Mouse (Mus musculus): ENCODE data around the gene Pip4k2b.
A peak's percentile ranks its signal among the peaks of the same experiment; 100 is the strongest.

Gene Pip4k2b

DNA sequence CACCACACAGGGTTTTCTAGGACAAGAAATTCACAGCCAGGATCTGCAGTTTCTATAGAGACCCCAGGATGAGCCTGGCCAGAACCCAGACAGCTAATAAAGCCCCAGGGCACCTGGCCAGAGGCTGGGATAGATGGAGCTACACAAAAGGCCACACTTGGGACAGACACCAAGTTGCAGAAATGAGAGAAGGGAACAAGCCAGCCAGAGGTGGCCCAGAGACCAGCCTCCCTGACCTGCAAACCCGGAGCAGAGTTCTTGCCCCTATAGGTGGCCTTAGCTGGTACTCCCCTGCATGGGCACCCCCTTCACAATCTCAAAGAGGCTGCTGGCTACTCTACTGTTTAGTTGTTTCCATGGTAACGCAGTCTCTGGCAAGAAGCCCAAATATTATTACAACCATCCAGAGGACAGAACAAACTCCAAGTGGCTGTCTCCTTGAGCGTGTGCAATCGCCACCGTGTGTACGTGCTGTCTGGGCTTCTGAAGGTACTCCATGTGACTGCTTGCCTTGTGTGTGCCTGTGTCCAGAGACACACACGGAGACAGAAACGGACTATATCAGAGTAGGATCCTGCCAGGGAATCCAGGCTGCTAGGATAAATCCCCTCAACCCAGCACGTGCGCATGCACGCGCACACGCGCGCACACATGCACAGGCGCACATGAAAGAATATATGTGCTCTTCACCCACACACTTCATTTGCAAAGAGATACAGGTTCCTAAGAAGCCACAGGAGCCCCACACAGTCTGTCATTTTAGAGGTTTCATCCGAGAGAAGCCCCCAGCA, 49.4 kb downstream of the Pip4k2b start:
- DNase-seq (ENCODE audit: low read depth, low spot score) = peak; percentile 46

DNA sequence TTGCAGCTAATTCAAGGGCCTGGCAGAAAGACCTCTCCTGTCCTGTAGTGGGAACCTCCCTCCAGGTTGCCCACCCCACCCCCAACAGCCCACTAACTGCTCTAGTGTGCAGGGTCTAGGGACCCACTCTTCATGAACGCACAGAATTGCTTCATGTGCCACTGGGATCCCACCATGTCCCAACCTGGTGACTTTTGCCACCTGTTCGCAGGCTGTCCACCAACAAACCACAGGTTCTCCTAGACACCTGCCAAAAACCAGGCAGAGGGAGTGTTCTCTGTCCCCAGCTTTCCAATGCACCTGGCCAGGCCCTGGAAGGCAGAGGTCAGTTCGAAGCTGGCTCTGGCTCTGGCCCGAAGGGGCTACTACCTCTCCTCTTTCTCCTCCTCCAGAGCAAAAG, 50.1 kb downstream of the Pip4k2b start:
- DNase-seq (ENCODE audit: low read depth, low spot score) = no peak

DNA sequence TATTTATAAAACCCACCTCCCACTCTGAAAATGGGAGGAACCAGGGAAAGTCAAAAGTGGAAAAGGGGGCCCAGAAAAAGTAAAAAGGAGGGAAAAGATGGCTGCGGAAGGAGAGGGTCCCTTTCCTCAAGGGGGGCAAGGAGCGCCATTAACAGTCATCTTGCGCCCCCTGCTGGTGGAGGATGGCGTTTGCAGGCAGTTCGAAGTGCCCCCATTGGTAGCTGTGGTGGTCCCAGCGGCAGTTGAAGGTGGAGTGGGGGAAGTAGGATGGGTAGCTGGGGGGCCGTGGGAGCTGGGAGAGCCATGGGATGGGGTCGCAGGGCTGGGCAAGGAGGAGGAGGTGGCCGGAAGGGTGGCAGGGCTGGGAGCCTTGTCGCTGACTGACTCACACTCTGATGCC, 54.6 kb downstream of the Pip4k2b start:
- DNase-seq (ENCODE audit: low read depth, low spot score) = peak; percentile 72

DNA sequence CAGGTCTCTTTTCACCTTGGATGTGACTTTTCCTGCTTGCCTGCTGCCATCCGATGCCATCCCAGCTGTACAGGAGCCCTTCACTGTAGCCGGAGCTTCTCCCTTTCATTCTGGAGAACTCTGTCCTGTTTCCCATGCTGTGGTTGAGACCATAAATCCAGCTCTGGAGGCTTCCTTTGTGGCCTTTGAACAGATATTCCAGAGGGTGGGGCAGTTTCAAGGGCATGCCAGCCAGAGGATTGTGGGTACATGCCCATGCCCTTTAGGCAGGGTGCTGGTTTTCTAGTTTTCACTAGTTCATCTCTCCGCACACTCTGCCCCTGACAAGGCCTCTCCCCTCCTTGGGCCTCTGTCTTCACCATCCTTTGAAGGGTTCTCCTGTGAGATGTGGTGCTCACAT, 57.4 kb downstream of the Pip4k2b start:
- no peak for DNase-seq (ENCODE audit: low read depth, low spot score)

DNA sequence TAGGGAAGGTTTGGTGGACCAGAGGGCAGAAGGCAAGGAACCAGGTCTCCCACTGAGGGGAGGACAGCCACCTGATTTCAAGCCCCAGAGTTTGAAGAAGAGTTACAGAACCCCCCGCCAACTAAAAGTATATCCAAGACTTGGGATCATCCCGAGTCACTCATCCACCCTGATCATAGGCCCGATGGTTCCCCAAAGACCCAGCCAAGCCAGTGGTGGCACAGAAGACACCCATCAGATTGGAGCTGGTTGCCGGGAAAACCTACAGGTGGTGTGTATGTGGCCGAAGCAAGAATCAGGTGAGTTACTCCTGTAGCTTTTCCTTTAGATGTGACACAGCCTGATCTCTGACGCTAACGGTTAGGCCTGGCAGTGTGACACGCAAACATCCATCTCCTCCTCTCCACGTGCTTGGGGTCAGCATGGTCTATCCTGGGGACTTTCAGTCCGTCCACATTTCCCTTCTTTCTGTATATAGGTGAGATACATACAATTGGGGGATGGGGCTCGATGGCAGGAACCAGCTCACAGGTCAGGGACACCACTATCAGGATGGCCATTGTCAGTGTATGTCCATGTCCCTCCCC, 58.1 kb downstream of the Pip4k2b start:
- no peak for DNase-seq (ENCODE audit: low read depth, low spot score)

DNA sequence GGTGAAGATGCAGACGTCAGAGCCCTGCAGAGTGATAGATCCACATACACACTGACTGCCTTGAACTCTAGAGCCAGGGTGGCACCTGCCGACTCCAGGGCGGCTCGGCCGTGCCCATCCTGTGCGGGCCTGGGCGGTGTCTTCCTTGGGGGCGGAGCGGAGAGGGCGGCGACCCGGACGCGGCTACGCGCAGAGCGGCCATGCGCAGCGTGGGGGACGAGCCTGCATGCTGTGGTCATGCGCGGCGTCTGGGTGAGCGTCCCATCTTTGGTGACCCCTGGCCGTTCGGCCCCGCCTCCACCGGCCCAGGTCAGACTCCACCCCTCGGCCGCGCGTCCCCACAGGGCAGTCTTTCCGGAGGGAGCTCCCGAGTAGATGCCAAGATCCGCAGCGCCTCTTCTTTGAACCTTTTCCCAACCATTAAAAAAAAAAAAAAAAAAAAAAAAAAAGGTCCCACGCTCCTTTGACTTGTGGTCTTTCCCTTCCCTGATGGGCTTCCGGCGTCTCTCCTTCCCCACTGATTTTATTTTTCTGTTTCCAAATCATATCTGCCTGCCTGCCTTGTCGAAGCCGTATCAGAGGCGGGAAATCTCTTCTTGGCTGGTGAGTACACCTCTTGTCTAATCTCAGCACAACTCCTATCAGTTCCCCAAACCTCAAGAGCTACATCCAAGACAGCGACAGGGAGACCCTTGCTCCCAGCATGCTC, 58.7 kb downstream of the Pip4k2b start, which contains the start of gene Cisd3:
TSS of gene Cisd3 (plus strand) at position 214 of the 709 bp plus-strand sequence.
- peak; percentile 67 for DNase-seq (ENCODE audit: low read depth, low spot score)

DNA sequence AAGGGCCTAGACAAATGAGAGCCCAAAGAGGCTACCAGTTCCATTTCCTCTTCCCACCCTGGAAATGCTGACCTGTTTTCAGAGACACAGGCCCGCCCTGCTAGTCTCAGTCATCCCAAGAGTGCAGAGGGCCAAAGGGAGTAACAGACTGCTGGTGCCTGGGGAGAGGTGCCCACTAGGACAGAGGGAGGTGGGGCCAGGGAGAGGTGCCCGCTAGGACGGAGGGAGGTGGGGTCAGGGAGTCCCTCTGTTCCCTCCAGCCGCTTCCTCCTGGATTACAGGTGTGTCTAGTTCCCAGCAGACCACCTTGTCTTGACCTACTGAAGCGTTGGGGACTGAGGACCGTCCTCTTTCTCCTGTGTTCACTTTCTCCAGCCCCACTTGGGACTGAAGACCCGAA, 59.7 kb downstream of the Pip4k2b start:
- DNase-seq (ENCODE audit: low read depth, low spot score) = no peak

DNA sequence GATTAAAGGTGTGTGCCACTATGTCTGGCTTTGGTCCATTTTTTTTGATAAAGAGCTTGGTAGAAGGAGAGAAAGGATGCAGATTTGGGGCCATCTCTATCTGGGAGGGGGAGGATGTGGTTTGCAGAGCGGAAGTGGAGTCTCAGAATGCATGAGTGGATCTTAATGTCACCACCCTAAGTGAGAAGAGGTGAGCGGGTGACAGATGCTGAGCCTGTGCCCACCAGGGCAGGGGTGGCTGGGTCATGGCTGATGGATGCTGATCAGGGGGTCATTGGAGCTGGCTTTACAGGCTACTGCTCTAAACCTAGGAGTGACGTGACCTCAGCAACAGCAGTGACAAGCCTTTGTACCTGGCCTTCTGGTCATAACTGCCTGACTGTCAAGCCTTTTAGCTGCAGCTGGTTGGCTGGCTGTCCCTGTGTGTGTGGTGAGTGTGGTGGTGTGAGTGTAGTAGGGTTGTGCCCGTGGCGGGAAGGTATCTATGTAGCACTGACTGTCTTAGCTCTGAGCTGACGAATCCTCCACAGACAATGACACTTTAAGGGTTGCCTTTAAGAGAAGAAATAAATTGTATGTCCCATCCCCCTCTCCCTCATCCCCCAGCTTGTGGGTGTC, 60.3 kb downstream of the Pip4k2b start:
- no peak for DNase-seq (ENCODE audit: low read depth, low spot score)

DNA sequence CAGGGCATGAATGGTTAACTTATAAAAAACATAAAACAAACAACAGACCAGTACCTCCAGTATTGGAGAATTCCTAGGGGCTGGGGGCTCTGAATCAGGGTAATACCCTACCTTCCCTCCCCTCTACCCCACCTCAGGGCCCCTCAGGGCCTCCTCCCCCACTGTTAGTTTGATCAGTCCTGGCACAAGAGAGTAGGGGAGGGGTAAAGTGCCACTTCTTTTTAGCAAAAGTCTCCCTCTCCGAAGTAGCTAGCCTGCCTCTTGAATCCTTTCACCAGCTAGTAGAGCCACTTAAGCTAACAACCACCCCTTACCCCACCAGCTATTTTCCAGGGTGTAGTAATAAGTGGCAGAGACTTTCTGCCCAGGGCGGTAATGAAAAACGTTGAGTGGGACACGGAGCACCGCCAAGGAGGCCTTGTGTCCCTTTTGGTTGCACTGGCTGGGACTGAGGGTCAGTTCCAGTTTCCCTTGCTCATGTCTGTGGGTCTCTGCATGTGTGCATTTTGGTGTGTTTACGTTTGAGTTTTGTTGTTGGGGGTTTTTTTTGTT, 61.9 kb downstream of the Pip4k2b start:
- no peak for DNase-seq (ENCODE audit: low read depth, low spot score)

DNA sequence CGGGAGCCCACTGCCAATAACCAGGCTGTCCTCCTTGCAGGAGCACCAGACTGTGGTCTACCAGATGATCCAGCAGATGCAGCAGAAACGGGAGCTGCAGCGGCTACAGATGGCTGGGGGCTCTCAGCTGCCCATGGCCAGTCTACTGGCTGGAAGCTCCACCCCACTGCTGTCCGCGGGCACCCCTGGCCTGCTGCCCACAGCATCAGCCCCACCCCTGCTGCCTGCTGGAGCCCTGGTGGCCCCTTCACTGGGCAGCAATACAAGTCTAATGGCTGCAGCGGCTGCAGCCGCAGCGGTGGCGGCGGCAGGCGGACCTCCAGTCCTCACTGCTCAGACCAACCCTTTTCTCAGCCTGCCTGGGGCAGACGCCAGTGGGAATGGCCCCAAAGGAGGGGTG, 64.1 kb downstream of the Pip4k2b start:
- DNase-seq (ENCODE audit: low read depth, low spot score) = no peak

DNA sequence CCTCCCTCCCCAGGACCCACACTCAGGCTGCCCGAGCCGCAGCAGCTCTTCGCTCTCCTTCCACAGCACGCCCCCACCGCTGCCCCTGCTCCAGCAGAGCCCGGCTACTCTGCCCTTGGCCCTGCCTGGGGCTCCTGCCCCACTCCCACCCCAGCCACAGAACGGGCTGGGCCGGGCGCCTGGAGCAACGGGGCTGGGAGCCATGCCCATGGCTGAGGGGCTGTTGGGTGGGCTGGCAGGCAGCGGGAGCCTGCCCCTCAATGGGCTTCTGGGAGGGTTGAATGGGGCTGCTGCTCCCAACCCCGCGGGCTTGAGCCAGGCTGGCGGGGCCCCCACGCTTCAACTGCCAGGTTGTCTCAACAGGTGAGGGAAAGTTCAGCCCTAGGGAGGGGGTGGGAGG, 66.2 kb downstream of the Pip4k2b start:
- no peak for DNase-seq (ENCODE audit: low read depth, low spot score)

DNA sequence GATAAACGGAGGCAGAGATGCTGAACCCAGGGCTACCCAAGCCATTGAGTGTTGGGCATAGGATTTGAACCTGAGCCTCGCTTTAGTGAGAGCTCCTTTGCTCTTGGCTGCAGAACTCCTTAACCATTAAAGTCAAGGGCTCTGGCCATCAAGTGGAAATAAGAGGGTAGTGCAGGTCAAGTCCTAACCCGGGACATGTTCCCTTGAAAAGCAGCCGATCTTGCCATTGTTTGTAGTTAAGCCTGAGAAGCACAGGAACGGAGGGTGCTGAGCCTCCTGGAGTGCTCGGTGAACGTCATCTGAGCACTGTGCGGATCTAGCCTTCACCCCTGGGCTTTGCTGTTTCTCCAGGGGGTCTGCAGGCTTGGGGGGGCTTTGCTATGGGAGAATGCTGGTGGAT, 66.7 kb downstream of the Pip4k2b start:
- DNase-seq (ENCODE audit: low read depth, low spot score) = no peak

DNA sequence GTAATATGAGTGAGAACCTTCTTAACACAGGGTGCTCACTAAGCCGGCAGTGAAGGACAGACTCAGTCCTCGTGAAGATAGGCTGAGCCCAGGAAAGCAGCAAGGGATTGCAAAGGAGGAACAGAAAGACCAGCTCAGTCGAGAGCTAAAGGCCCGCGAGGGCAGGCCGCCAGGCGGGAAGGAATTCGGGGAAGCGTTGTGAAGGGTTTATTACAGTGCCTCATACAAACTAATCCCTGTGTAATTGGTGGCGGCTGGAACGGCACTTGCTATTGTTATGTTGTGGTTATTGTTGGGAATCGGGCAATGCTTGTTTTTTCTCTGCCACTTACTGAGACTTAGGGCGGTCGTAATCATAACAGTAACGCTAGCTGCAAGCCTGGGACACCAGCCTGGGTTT, 67.1 kb downstream of the Pip4k2b start:
- DNase-seq (ENCODE audit: low read depth, low spot score) = no peak

DNA sequence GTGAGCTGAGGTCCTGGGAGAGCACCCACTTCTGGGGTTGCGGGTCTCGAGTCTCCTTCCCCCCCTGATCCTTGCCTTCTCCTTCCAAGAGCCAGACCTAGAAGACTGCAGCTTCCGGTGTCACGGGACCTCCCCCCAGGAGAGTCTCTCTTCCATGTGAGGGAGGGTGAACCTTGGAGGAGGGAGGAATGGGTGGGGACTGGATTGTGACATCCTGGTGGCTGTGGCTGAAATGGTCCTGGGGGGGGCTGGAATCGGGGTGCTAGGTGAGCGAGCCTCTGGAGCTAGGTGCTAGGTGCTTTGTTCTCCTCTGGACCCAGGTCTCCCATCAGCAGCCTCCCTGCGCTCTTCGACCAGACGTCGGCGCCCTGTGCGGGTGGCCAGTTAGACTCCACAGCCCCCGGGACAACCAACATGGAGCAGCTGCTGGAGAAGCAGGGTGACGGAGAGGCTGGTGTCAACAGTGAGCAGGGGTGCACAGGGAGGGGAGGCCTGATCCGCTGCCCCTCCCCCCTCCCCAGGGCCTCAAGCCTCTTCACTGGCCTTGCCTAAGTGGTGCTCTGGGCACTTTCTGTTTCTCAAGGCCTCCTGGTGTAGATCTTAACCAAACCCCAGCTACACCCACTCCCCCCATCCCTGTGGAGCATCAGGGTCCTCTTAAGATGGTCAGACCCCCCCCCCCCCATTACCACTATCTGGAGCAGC, 68.3 kb downstream of the Pip4k2b start:
- DNase-seq (ENCODE audit: low read depth, low spot score) = no peak

DNA sequence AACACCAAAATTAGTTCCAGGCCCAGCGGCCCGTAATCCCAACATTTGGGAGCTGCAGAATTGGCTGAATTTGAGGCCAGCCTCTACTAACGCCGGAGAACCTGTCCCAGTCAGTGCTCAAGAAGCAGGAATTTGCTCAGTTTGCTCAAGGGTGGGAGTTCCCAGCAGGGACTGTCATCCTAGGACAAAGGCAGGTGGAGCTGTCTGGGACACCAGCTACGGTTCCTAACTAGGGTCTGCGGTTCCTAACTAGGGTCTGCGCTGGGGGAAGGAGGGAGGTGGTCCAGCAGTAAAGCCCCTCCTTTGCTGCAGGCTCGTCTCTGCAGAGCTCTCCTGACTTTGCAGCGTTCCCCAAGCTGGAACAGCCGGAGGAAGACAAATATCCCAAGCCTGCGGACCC, 71.4 kb downstream of the Pip4k2b start:
- DNase-seq (ENCODE audit: low read depth, low spot score) = no peak

DNA sequence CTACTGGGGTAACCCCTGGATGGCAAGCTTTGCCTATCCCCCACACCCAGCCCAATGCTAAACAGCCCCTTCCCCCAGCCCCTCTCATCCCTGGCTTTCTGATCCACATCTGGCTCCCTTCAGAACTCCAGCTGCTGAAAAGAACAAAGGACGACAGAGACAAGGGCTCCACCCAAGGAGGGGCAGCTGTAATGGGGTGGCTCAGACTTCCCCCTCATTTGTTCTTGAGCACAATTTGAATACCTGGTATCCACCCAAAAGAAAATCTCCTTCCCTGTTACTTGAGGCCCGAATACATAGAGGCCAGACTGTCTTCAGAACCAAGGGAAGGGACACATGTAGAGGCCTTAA, 73.4 kb downstream of the Pip4k2b start:
- DNase-seq (ENCODE audit: low read depth, low spot score) = no peak

DNA sequence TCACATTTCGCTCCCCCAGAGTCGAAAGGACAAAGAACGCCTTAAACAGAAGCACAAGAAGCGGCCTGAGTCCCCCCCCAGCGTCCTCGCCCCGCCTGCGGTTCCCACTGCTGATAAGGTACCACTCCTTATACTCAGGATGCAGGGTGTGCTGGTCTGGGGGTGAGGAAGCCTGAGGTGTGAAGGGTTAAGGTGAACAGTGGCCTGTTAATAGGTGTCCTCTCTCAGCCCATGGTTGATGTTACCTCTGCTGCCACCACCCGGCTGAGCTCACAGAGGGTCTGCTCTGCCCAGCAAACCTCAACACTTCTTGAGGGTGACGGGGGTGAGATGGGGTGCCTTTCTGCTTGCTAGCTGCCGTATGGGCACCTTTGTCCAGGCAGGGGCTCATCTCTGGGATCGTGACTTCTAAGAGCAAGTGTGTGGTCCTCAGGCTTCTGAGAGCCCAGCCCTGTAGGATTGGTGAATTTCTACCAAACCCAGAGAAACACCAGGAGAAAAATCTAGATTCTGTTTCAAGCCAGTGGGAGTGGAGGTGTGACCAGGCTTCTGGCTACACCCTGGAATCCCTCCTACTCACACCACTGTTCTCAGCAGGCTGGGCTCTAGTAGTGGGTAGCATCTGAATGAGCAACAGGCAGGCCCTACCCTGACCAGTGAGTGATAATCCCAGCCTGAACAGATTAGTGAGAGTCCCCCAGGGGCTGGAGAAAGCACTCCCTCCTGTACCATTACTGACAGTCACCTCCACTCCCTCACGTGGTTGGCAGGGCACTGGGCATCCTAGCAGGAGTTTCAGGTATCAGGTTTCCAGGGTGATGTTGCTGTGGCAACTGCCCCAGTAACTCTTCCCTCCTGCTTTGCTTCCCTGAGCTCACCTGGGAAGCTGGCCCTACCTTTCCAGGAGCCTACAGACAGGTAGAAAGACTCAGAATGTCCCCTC, 74.0 kb downstream of the Pip4k2b start:
- DNase-seq (ENCODE audit: low read depth, low spot score) = no peak

DNA sequence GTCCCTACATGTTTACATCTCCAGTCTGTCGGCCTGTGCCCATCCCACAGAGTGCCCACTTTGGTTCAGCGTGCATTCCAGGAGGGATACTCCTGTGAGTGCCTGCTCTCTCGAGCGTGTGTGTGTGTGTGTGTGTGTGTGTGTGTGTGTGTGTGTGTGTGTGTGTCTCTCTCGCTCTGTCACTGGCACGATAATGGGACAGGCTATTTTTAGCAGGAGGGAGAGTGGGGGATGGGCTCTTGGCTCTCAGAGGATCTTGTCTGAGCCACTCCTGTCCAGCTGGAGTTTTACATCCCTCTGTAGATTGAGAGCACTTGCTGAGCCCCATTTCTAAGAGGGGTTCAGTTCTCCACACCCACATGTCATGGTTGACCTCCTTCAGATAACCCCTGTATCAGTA, 74.7 kb downstream of the Pip4k2b start:
- no peak for DNase-seq (ENCODE audit: low read depth, low spot score)

DNA sequence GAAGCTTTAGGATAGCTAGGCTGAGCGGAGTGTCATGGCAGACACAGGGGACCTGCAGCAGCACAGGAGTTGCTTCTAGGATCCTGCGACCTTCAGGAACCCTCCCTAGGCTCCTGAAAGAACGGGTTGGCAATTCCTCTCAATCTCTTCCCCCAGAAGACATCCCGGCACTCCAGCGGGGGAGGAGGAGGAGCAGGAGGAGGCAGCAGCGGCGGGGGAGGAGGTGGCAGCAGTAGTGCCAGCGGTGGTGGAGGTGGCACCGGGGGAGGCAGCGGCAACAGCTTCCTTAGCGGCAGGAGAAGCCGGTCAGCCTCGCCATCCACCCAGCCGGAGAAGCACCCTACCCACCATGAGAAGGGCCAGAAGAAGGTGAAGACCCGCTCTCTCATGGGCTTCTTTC, 75.2 kb downstream of the Pip4k2b start:
- no peak for DNase-seq (ENCODE audit: low read depth, low spot score)

DNA sequence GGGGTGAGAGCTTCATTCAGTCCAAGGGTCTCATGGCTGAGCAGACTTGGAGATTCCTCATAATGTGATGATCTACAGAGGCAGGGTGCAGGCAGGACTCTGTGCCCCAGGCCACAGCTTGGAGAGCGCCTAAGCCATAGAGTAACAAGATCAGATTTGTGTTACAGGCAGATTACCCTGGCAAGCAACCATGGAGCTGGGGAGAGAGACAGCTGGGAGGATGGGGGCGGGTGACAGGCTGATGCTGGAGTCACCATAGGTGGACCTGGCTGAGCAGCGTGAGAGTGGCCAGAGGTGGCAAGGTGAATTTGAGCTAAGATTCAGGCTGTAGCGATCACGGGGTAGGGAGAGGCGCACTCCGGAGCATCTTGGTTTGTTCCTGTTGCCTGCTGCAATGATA, 76.3 kb downstream of the Pip4k2b start:
- no peak for DNase-seq (ENCODE audit: low read depth, low spot score)
